Mouse (Mus musculus): Measurements from ENCODE around the gene Arid3a. TPM values are rescaled to one million over a fixed set of nuclear protein-coding genes. Genes with fewer than 3 reads are reported as not detected.

Gene Arid3a
- total and polyA plus RNA-seq, 3 experiments: 11.8 to 17.2 TPM; not detected in 1

DNA sequence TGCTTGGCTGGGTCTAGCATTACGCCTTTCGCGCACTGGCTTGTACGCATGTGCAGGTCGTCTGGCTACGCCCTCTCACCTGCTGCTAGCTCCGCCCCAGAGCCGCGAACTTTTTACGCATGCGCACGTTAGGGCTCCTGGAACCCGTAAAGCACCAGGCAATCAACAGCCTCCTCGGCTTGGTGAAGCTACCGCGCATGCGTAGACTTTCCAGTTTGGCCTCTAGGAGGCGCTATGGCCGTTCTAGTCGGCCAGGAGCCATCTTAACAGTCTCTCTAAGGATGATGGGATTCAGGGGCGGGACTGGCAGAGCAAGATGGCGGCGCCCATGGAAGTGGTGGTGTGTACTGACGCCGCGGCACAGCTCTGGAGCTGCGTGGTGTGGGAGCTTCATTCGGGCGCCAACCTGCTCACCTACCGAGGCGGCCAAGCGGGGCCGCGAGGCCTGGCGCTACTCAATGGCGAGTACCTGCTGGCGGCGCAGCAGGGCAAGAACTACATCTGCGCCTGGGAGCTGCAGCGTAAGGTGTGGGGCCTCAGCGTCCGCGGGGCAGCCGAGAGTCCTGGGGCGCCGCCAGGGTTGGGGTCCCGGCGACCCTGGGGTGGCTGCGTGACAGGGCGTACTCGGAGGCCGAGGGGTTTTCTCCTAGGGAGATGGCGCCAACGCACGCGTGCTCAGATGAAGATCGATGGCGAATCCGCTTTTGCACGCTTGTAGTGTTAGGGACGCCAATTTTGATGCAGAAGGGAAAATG, 33.2 kb downstream of the Arid3a start, which contains the start of gene Wdr18:
TSS of gene Wdr18 (plus strand) at position 306 of the 755 bp plus-strand sequence.
- peak within 1 kb of the TSS; percentile 85 for H3K9ac ChIP-seq (ENCODE audit: control insufficient read depth, low read depth, low read length, poor library complexity, severe bottlenecking)
- no peaks in the 10 kb centered on the region for H3K27me3 ChIP-seq (ENCODE audit: control insufficient read depth in 1 of 2, insufficient read depth in 2 of 2, low read length in 2 of 2)
- peaks cover 11% of the 10 kb centered on the region for H3K79me2 ChIP-seq (ENCODE audit: control insufficient read depth, insufficient read depth, low read length, poor library complexity)
- peak within 1 kb of the TSS; percentile 37 for H3K27ac ChIP-seq (ENCODE audit: control insufficient read depth, low read depth, low read length)
- H3K4me3 ChIP-seq (ENCODE audit: control insufficient read depth in 1 of 2, insufficient read depth in 1 of 2, low read depth in 2 of 2, low read length in 2 of 2): peak within 1 kb of the TSS; percentile 70 to 83
- peaks cover 0 to 12% of the 10 kb centered on the region in 2 experiments; a peak in 3 of 4 replicates for H3K4me1 ChIP-seq (ENCODE audit: control insufficient read depth in 1 of 2, insufficient read depth in 2 of 2, low read length in 2 of 2)
- H3K36me3 ChIP-seq (ENCODE audit: control insufficient read depth in 1 of 2, insufficient read depth in 2 of 2, low read length in 2 of 2): peaks cover 2 to 8% of the 10 kb centered on the region in 2 experiments; a peak in 2 of 4 replicates
- no peaks in the 10 kb centered on the region for H3K9me3 ChIP-seq (replicated peaks; ENCODE audit: insufficient read depth, low read length)
- peak; percentile 99 for DNase-seq (ENCODE audit: low read depth, low spot score)
- TF ChIP-seq MYC (IDR thresholded peaks at IDR 0.05; ENCODE audit: low read depth, low read length) (peak; percentile 73; the same call in 1 of the 2 replicates), GATA1 (IDR thresholded peaks at IDR 0.05; ENCODE audit: low read depth, low read length) (no peak), ZNF384 (IDR thresholded peaks at IDR 0.05; ENCODE audit: low read depth, low read length) (no peak), USF1 (IDR thresholded peaks at IDR 0.05; ENCODE audit: low read depth, low read length) (0 out of 2 replicates have a peak, but pooled peaks have one; percentile 5), POLR2A (IDR thresholded peaks at IDR 0.05; ENCODE audit: control insufficient read depth in 1 of 2, insufficient read depth in 1 of 2, low read depth in 1 of 2, low read length in 2 of 2, poor library complexity in 1 of 2) (peak; percentile 57 to 87), MYB (IDR thresholded peaks at IDR 0.05; ENCODE audit: low read depth, low read length) (no peak), KAT2A (conservative IDR thresholded peaks at IDR 0.05; ENCODE audit: low read depth, low read length) (peak; percentile 68; the same call in 1 of the 2 replicates), ETS1 (IDR thresholded peaks at IDR 0.05; ENCODE audit: low read depth, low read length) (no peak; the same call in 1 of the 2 replicates), CHD2 (IDR thresholded peaks at IDR 0.05; ENCODE audit: low read length) (no peak), ZKSCAN1 (IDR thresholded peaks at IDR 0.05; ENCODE audit: low read depth, low read length) (no peak), UBTF (IDR thresholded peaks at IDR 0.05; ENCODE audit: borderline replicate concordance, insufficient read depth, low read depth, low read length) (no peak), RAD21 (IDR thresholded peaks at IDR 0.05; ENCODE audit: low read depth, low read length) (peak; percentile 83), TAL1 (IDR thresholded peaks at IDR 0.05; ENCODE audit: low read length) (no peak), NELFE (IDR thresholded peaks at IDR 0.05; ENCODE audit: low read depth, low read length) (peak; percentile 77), MEF2A (IDR thresholded peaks at IDR 0.05; ENCODE audit: extremely low read depth, insufficient replicate concordance, low read depth, low read length, poor library complexity, severe bottlenecking) (no peak), ZC3H11A (IDR thresholded peaks at IDR 0.05; ENCODE audit: low read depth, low read length) (peak; percentile 62), ZMIZ1 (IDR thresholded peaks at IDR 0.05; ENCODE audit: low read depth, low read length) (0 out of 2 replicates have a peak, but pooled peaks have one; percentile 34), MAX (IDR thresholded peaks at IDR 0.05; ENCODE audit: low read length) (peak; percentile 83), MAFK (IDR thresholded peaks at IDR 0.05; ENCODE audit: borderline replicate concordance, low read depth, low read length) (no peak), POLR2AphosphoS2 (IDR thresholded peaks at IDR 0.05; ENCODE audit: low read length) (0 out of 2 replicates have a peak, but pooled peaks have one; percentile 43), NRF1 (IDR thresholded peaks at IDR 0.05; ENCODE audit: insufficient read depth, low read depth, low read length, poor library complexity, severe bottlenecking) (peak; percentile 92), USF2 (IDR thresholded peaks at IDR 0.05; ENCODE audit: borderline replicate concordance in 1 of 2, insufficient read depth in 1 of 2, low read depth in 1 of 2, low read length in 2 of 2) (no peak), CTCF (IDR thresholded peaks at IDR 0.05 in 2 of 3, conservative IDR thresholded peaks at IDR 0.05 in 1 of 3; ENCODE audit: control insufficient read depth in 1 of 3, insufficient read depth in 1 of 3, low read depth in 2 of 3, low read length in 3 of 3, poor library complexity in 1 of 3, severe bottlenecking in 1 of 3) (peak; percentile 85 to 99 (median 94)), EP300 (IDR thresholded peaks at IDR 0.05; ENCODE audit: low read depth in 1 of 2, low read length in 2 of 2) (no peak), MAZ (IDR thresholded peaks at IDR 0.05; ENCODE audit: low read depth, low read length) (0 out of 2 replicates have a peak, but pooled peaks have one; percentile 51), TCF12 (IDR thresholded peaks at IDR 0.05; ENCODE audit: low read depth, low read length) (peak; percentile 64; the same call in 1 of the 2 replicates), E2F4 (IDR thresholded peaks at IDR 0.05; ENCODE audit: borderline replicate concordance, low read depth, low read length) (no peak), TBP (IDR thresholded peaks at IDR 0.05; ENCODE audit: low read depth, low read length) (peak; percentile 88), RCOR1 (IDR thresholded peaks at IDR 0.05; ENCODE audit: low read depth, low read length) (no peak), CHD1 (IDR thresholded peaks at IDR 0.05; ENCODE audit: low read depth, low read length) (no peak), POLR2AphosphoS5 (IDR thresholded peaks at IDR 0.05; ENCODE audit: borderline replicate concordance, low read depth, low read length) (no peak), HCFC1 (IDR thresholded peaks at IDR 0.05; ENCODE audit: low read depth, low read length) (peak; percentile 95), BHLHE40 (IDR thresholded peaks at IDR 0.05; ENCODE audit: borderline replicate concordance, low read depth, low read length) (no peak), MXI1 (IDR thresholded peaks at IDR 0.05; ENCODE audit: low read depth, low read length) (peak; percentile 99), GABPA (IDR thresholded peaks at IDR 0.05; ENCODE audit: low read depth, low read length) (no peak)
